Mouse (Mus musculus): ENCODE results near the gene Lpcat2b. TPM values are rescaled to one million over a fixed set of nuclear protein-coding genes. Genes with fewer than 3 reads are reported as not detected.

The Lpcat2b gene
- polyA plus RNA-seq, 1 experiment = not detected

- no peaks in the 10 kb centered on the region for H3K36me3 ChIP-seq (ENCODE audit: control insufficient read depth, insufficient read depth, low read length)
- H3K4me3 ChIP-seq (ENCODE audit: extremely low read depth, insufficient read depth, insufficient read length) = no peak overlapping the region
- 87% methylated on average over 5 of the region's 5 CpGs for WGBS
- no peak overlapping the region for H3K27ac ChIP-seq (ENCODE audit: insufficient read depth, low read length)
- TF ChIP-seq CTCF (IDR thresholded peaks at IDR 0.05; ENCODE audit: extremely low read depth, insufficient read depth, insufficient read length, insufficient replicate concordance) (no peak), POLR2A (IDR thresholded peaks at IDR 0.05; ENCODE audit: low read depth, low read length) (no peak)
- no peaks in the 10 kb centered on the region for H3K27me3 ChIP-seq (ENCODE audit: control insufficient read depth, insufficient read depth, low read length)
- DNase-seq (ENCODE audit: low read depth in 1 of 2, low spot score in 2 of 2) = no peak
- no peaks in the 10 kb centered on the region; the same call in 1 of the 2 replicates for H3K4me1 ChIP-seq (ENCODE audit: control insufficient read depth, insufficient read depth, insufficient read length)
These were observed 2.7 kb downstream of the Lpcat2b start for GRCm38 (mm10) chr5:107434001-107434400.

DNA sequence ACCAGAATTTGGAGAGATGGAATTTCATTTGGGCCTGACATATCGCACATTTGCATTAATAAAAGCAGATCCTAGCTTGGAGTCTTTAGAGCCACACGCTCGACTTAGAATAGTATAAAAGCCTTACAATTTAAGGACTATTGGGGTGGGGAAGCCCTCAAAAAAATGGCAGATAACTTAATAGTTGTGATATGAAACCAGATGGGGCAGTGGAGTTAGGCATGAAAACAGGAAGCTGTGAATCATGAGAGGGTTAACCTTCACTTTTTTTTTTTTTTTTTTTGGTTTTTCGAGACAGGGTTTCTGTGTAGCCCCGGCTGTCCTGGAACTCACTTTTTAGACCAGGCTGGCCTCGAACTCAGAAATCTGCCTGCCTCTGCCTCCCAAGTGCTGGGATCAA, 4.8 kb downstream of the Lpcat2b start:
- Histone ChIP-seq H3K36me3 (ENCODE audit: control insufficient read depth, insufficient read depth, low read length) (no peaks in the 10 kb centered on the region), H3K27ac (ENCODE audit: insufficient read depth, low read length) (no peak overlapping the region), H3K27me3 (ENCODE audit: control insufficient read depth, insufficient read depth, low read length) (no peaks in the 10 kb centered on the region), H3K4me1 (ENCODE audit: control insufficient read depth, insufficient read depth, insufficient read length) (no peaks in the 10 kb centered on the region; the same call in 1 of the 2 replicates), H3K4me3 (ENCODE audit: extremely low read depth, insufficient read depth, insufficient read length) (no peak overlapping the region)
- no peak for TF ChIP-seq CTCF (IDR thresholded peaks at IDR 0.05; ENCODE audit: extremely low read depth, insufficient read depth, insufficient read length, insufficient replicate concordance)
- no peak for DNase-seq (ENCODE audit: low read depth in 1 of 2, low spot score in 2 of 2)
- WGBS = 61% methylated on average over 6 of the region's 6 CpGs

DNA sequence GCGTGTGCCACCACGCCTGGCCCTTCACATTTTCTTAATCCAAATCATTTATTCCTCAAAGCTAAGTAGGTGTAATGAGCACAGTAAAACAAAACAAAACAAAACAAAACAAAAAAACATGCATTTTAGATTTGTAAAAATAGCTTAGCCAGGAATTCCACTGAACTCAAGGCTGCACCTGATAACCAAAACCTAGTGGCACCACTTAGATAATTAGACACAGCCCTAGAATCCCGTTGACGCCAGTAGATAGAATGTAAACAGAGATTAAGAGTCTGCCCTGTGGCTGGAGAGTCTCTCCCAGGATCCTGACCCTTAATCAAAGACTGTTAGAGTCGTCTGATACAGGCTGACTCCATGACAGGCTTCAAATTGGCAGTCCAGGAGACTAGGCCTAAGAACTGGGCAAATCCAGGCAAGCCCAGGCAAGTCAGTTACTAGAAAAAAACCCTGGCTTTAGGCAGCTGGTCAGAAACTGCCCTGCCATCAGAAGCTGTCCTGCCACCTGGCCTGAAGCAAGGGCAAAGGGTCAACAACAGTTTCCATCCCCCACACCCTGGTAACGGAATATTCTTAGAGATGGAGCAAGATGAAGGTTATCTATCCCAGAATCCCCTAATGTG, 5.3 kb downstream of the Lpcat2b start:
- TF ChIP-seq POLR2A (IDR thresholded peaks at IDR 0.05; ENCODE audit: low read depth, low read length) = no peak
- no peak for TF ChIP-seq CTCF (IDR thresholded peaks at IDR 0.05; ENCODE audit: extremely low read depth, insufficient read depth, insufficient read length, insufficient replicate concordance)
- Histone ChIP-seq H3K4me3 (ENCODE audit: extremely low read depth, insufficient read depth, insufficient read length) (no peak overlapping the region), H3K36me3 (ENCODE audit: control insufficient read depth, insufficient read depth, low read length) (no peaks in the 10 kb centered on the region), H3K4me1 (ENCODE audit: control insufficient read depth, insufficient read depth, insufficient read length) (no peaks in the 10 kb centered on the region; the same call in 1 of the 2 replicates), H3K27me3 (ENCODE audit: control insufficient read depth, insufficient read depth, low read length) (no peaks in the 10 kb centered on the region), H3K27ac (ENCODE audit: insufficient read depth, low read length) (no peak overlapping the region)
- DNase-seq (ENCODE audit: low read depth in 1 of 2, low spot score in 2 of 2) = no peak
- 90% methylated on average over 6 of the region's 6 CpGs for WGBS

GRCm38 (mm10) chr5:107437464-107438281, 6.3 kb downstream of the Lpcat2b start, which contains the start of gene Btbd8:
Gene Btbd8 (plus strand): TSS chr5:107437997.
- H3K27ac ChIP-seq (ENCODE audit: insufficient read depth, low read length) = peak within 1 kb of the TSS; percentile 87
- H3K4me3 ChIP-seq (ENCODE audit: extremely low read depth, insufficient read depth, insufficient read length) = peak within 1 kb of the TSS; percentile 78
- no peaks in the 10 kb centered on the region; the same call in 1 of the 2 replicates for H3K4me1 ChIP-seq (ENCODE audit: control insufficient read depth, insufficient read depth, insufficient read length)
- H3K27me3 ChIP-seq (ENCODE audit: control insufficient read depth, insufficient read depth, low read length) = no peaks in the 10 kb centered on the region
- peak; percentile 89 to 92 for DNase-seq (ENCODE audit: low read depth in 1 of 2, low spot score in 2 of 2)
- WGBS = under 1% methylated on average over 49 of the region's 51 CpGs
- no peaks in the 10 kb centered on the region for H3K36me3 ChIP-seq (ENCODE audit: control insufficient read depth, insufficient read depth, low read length)
- TF ChIP-seq POLR2A (IDR thresholded peaks at IDR 0.05; ENCODE audit: low read depth, low read length) = no peak
- TF ChIP-seq CTCF (IDR thresholded peaks at IDR 0.05; ENCODE audit: extremely low read depth, insufficient read depth, insufficient read length, insufficient replicate concordance) = no peak

DNA sequence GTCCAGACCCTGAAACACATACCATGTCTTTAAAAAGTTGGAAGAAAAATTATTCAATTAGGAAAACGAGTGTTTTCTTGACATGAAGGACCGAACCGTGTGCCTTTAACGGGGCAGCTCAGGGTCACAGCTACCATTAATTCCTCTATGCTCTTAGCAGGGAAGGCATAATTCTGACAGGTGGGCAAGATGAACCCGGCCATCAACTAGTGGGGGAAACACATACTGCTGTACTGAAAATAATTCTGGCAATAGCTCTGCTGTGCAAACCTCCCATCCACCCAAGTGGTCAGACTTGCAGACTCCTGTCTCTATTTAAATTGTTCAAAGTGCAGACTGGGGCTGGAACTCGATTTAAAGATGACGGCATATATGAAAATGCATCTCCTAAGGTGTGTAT, 7.0 kb downstream of the Lpcat2b start:
- no peaks in the 10 kb centered on the region for H3K27me3 ChIP-seq (ENCODE audit: control insufficient read depth, insufficient read depth, low read length)
- H3K4me1 ChIP-seq (ENCODE audit: control insufficient read depth, insufficient read depth, insufficient read length) = no peaks in the 10 kb centered on the region; the same call in 1 of the 2 replicates
- TF ChIP-seq POLR2A (IDR thresholded peaks at IDR 0.05; ENCODE audit: low read depth, low read length) = no peak
- no peak for TF ChIP-seq CTCF (IDR thresholded peaks at IDR 0.05; ENCODE audit: extremely low read depth, insufficient read depth, insufficient read length, insufficient replicate concordance)
- peak overlapping the region; percentile 78 for H3K4me3 ChIP-seq (ENCODE audit: extremely low read depth, insufficient read depth, insufficient read length)
- DNase-seq (ENCODE audit: low read depth in 1 of 2, low spot score in 2 of 2) = no peak
- H3K27ac ChIP-seq (ENCODE audit: insufficient read depth, low read length) = peak overlapping the region; percentile 87
- no peaks in the 10 kb centered on the region for H3K36me3 ChIP-seq (ENCODE audit: control insufficient read depth, insufficient read depth, low read length)
- WGBS = 23% methylated on average over 7 of the region's 7 CpGs

DNA sequence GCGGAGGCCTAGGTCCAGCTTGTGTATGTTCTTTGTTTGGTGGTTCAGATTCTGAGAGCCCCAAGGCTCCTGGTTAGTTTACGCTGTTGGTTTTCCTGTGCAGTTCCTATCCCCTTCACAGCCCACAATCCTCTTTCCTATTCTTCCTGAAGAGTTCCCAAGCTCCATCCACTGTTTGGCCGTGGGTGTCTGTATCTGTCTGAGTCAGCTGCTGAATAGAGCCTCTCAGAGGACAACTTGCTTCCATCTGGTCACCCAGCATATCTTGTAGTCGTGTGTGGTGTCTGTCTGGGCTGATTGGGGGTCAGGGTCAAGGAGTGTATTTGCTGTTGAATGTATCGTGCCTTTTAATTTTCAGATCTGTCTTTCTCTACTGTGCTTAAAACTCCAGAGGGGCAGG, 10.5 kb downstream of the Lpcat2b start:
- 86% methylated on average over 5 of the region's 5 CpGs for WGBS
- H3K4me1 ChIP-seq (ENCODE audit: control insufficient read depth, insufficient read depth, insufficient read length) = no peaks in the 10 kb centered on the region; the same call in 1 of the 2 replicates
- TF ChIP-seq POLR2A (IDR thresholded peaks at IDR 0.05; ENCODE audit: low read depth, low read length) (no peak), CTCF (IDR thresholded peaks at IDR 0.05; ENCODE audit: extremely low read depth, insufficient read depth, insufficient read length, insufficient replicate concordance) (no peak)
- H3K4me3 ChIP-seq (ENCODE audit: extremely low read depth, insufficient read depth, insufficient read length) = no peak overlapping the region
- H3K27me3 ChIP-seq (ENCODE audit: control insufficient read depth, insufficient read depth, low read length) = no peaks in the 10 kb centered on the region
- DNase-seq (ENCODE audit: low read depth in 1 of 2, low spot score in 2 of 2) = no peak
- H3K36me3 ChIP-seq (ENCODE audit: control insufficient read depth, insufficient read depth, low read length) = no peaks in the 10 kb centered on the region
- H3K27ac ChIP-seq (ENCODE audit: insufficient read depth, low read length) = no peak overlapping the region

Data from spleen, adult 2 months (tissue).